Mouse (Mus musculus): ENCODE measurements at regions not wholly inside any gene's neighbourhood (a gene's known extent, or its start where the extent isn't known, plus 50 kb on each side); places are given as distances from the start of the nearest gene placed in this dataset.
"Not testable (repeated sequence)": the region's sequence is repeated elsewhere in the genome, so short reads cannot be mapped to it uniquely, and the experiment has no call there.

- TF ChIP-seq MYOG (IDR thresholded peaks at IDR 0.05; ENCODE audit: control insufficient read depth in 1 of 3, insufficient read depth in 1 of 3, insufficient read length in 2 of 3, low read depth in 2 of 3); SRF (IDR thresholded peaks at IDR 0.05; ENCODE audit: control insufficient read depth, insufficient read length, low read depth); MAX (IDR thresholded peaks at IDR 0.05; ENCODE audit: low read depth); CEBPB (IDR thresholded peaks at IDR 0.05; ENCODE audit: insufficient read depth, poor library complexity, severe bottlenecking); POLR2A (IDR thresholded peaks at IDR 0.05; ENCODE audit: insufficient read length, low read depth); TCF12 (IDR thresholded peaks at IDR 0.05; ENCODE audit: insufficient read depth, poor library complexity, severe bottlenecking); E2F4 (IDR thresholded peaks at IDR 0.05; ENCODE audit: insufficient read depth); MYOD1 (IDR thresholded peaks at IDR 0.05; ENCODE audit: control insufficient read depth in 1 of 3, insufficient read length in 2 of 3, low read depth in 2 of 3): not testable (repeated sequence)
Measured at GRCm38 (mm10) chr6:143472676-143473075, 305.7 kb downstream of the Etnk1 start.
